ENCODE assay signal across 8 mouse cellular contexts in genomic region chr6:144166104-144166503, GRCm38 (mm10).
A peak's percentile ranks its signal among the peaks of the same experiment; 100 is the strongest.
DNase-seq lines count a peak whose midpoint lies in the region; ATAC-seq lines count a peak whose summit lies in the region.

No protein-coding gene starts in this region.

- DNase-seq in frontal cortex, postnatal 25 days (ENCODE audit: low spot score in 2 of 2): no peak
- DNase-seq in NIH3T3 (ENCODE audit: low read depth): peak; percentile 88
- peak; percentile 66 for DNase-seq in forelimb bud, embryonic 11.5 days (ENCODE audit: low read depth, low spot score)
- peak; percentile 21 to 31 for DNase-seq in layer of hippocampus, postnatal 10 days (ENCODE audit: low spot score in 2 of 2)
- DNase-seq in retina, embryonic 14.5 days (ENCODE audit: low spot score): peak; percentile 68
- DNase-seq in spleen, adult 18-20 months: no peak

- peak; percentile 83 for ATAC-seq in frontal cortex, adult (ENCODE audit: low TSS enrichment)
- ATAC-seq in cerebellum, adult (ENCODE audit: insufficient number of reproducible peaks, low FRiP score, low TSS enrichment): no peak

Comparison
In these comparisons a context has a peak if more than half of its experiments do, and no peak if none do; other contexts are left out.
1. DNase-seq: peak in NIH3T3 (single experiment), forelimb bud, embryonic 11.5 days (single experiment), layer of hippocampus, postnatal 10 days (2 of 2) and retina, embryonic 14.5 days (single experiment); none in frontal cortex, postnatal 25 days (0 of 2) and spleen, adult 18-20 months (0 of 2).